Mouse (Mus musculus): ENCODE results near the gene Ccin. TPM values are rescaled to one million over a fixed set of nuclear protein-coding genes. Genes with fewer than 3 reads are reported as not detected.

The Ccin gene
- total and polyA plus RNA-seq, 3 experiments: 0.04 TPM; not detected in 2

DNA sequence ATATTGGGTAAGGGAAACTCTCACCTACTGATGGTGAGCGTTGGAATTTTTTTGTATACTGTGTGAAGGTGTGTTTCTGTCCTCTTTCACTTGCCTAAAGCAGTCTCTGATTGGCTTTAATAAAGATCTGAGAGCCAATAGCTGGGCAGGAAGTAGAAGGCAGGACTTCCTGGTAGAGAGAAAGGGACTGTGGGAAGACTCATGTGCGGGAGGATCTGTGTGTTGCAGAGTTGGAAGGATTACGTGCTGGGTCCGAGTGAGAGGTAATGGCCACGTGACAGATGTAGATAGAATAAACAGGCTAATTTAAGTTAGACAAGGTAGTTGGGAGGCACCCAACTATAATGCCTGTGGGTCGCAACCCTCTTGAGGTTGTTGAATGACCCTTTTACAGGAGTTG is 20.3 kb downstream of the Ccin start:
- peak overlapping the region; percentile 97 for H3K27ac ChIP-seq (ENCODE audit: control insufficient read depth, low read depth, low read length)

DNA sequence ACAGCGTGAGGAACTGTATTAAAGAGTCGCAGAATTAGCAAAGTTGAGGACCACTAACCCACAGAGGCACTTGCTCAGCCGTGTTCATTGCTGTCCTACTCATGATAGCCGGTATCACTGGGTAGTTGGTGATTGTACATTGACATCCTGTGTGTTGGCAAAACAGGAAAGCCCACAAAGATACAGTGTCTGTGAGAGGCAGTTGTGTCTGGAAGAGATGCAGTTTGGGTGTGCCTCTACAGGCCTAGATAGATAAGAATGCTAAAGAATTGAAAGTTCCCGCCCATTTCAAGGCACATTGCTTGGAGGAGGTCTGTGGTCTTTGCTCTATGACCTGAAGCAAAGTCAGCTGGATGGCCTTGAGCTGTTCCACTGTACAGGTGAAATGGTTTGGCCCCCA is 20.8 kb downstream of the Ccin start, which contains the start of gene Clta:
Gene Clta (plus strand): TSS at position 327 of the 400 bp plus-strand sequence.
- H3K79me2 ChIP-seq (ENCODE audit: control insufficient read depth, insufficient read depth, low read length, poor library complexity): peaks cover 3% of the 10 kb centered on the region; the same call in 1 of the 2 replicates
- peak within 1 kb of the TSS; percentile 21 to 43 for H3K4me3 ChIP-seq (ENCODE audit: control insufficient read depth in 1 of 2, insufficient read depth in 1 of 2, low read depth in 2 of 2, low read length in 2 of 2)
- TF ChIP-seq E2F4 (IDR thresholded peaks at IDR 0.05; ENCODE audit: borderline replicate concordance, low read depth, low read length) (no peak), ETS1 (IDR thresholded peaks at IDR 0.05; ENCODE audit: low read depth, low read length) (peak; percentile 86), TCF12 (IDR thresholded peaks at IDR 0.05; ENCODE audit: low read depth, low read length) (peak; percentile 89), EP300 (IDR thresholded peaks at IDR 0.05; ENCODE audit: low read depth in 1 of 2, low read length in 2 of 2) (peak; percentile 74 to 97), JUND (IDR thresholded peaks at IDR 0.05; ENCODE audit: low read depth, low read length) (no peak), RAD21 (IDR thresholded peaks at IDR 0.05; ENCODE audit: low read depth, low read length) (no peak), MAX (IDR thresholded peaks at IDR 0.05; ENCODE audit: low read length) (peak; percentile 71), RCOR1 (IDR thresholded peaks at IDR 0.05; ENCODE audit: low read depth, low read length) (no peak), MYB (IDR thresholded peaks at IDR 0.05; ENCODE audit: low read depth, low read length) (peak; percentile 80), SIN3A (IDR thresholded peaks at IDR 0.05; ENCODE audit: low read length) (peak; percentile 73), GATA1 (IDR thresholded peaks at IDR 0.05; ENCODE audit: low read depth, low read length) (peak; percentile 98), POLR2A (IDR thresholded peaks at IDR 0.05; ENCODE audit: control insufficient read depth in 1 of 2, insufficient read depth in 1 of 2, low read depth in 1 of 2, low read length in 2 of 2, poor library complexity in 1 of 2) (peak; percentile 35 to 76; a peak in 3 of 4 replicates), TAL1 (IDR thresholded peaks at IDR 0.05; ENCODE audit: low read length) (peak; percentile 90), TBP (IDR thresholded peaks at IDR 0.05; ENCODE audit: low read depth, low read length) (peak; percentile 85)
- peaks cover 0 to 8% of the 10 kb centered on the region in 2 experiments; a peak in 2 of 4 replicates for H3K4me1 ChIP-seq (ENCODE audit: control insufficient read depth in 1 of 2, insufficient read depth in 2 of 2, low read length in 2 of 2)
- peak within 1 kb of the TSS; percentile 65 for H3K9ac ChIP-seq (ENCODE audit: control insufficient read depth, low read depth, low read length, poor library complexity, severe bottlenecking)
- H3K27ac ChIP-seq (ENCODE audit: control insufficient read depth, low read depth, low read length): peak within 1 kb of the TSS; percentile 97
- no peaks in the 10 kb centered on the region for H3K27me3 ChIP-seq (ENCODE audit: control insufficient read depth in 1 of 2, insufficient read depth in 2 of 2, low read length in 2 of 2)
- DNase-seq (ENCODE audit: low read depth, low spot score): peak; percentile 95
- no peaks in the 10 kb centered on the region for H3K9me3 ChIP-seq (replicated peaks; ENCODE audit: insufficient read depth, low read length)
- H3K36me3 ChIP-seq (ENCODE audit: control insufficient read depth in 1 of 2, insufficient read depth in 2 of 2, low read length in 2 of 2): peaks cover 0 to 10% of the 10 kb centered on the region in 2 experiments; a peak in 2 of 4 replicates

More for the DNA sequence above, 20.3 kb downstream of the Ccin start:
- H3K9me3 ChIP-seq (replicated peaks; ENCODE audit: insufficient read depth, low read length): no peaks in the 10 kb centered on the region
- peaks cover 3% of the 10 kb centered on the region; the same call in 1 of the 2 replicates for H3K79me2 ChIP-seq (ENCODE audit: control insufficient read depth, insufficient read depth, low read length, poor library complexity)
- TF ChIP-seq CTCF (IDR thresholded peaks at IDR 0.05 in 2 of 3, conservative IDR thresholded peaks at IDR 0.05 in 1 of 3; ENCODE audit: control insufficient read depth in 1 of 3, insufficient read depth in 1 of 3, low read depth in 2 of 3, low read length in 3 of 3, poor library complexity in 1 of 3, severe bottlenecking in 1 of 3) (no peak), UBTF (IDR thresholded peaks at IDR 0.05; ENCODE audit: borderline replicate concordance, insufficient read depth, low read depth, low read length) (no peak), MAX (IDR thresholded peaks at IDR 0.05; ENCODE audit: low read length) (peak; percentile 88), CHD2 (IDR thresholded peaks at IDR 0.05; ENCODE audit: low read length) (no peak), MXI1 (IDR thresholded peaks at IDR 0.05; ENCODE audit: low read depth, low read length) (peak; percentile 85), TBP (IDR thresholded peaks at IDR 0.05; ENCODE audit: low read depth, low read length) (peak; percentile 78), HCFC1 (IDR thresholded peaks at IDR 0.05; ENCODE audit: low read depth, low read length) (peak; percentile 61; the same call in 1 of the 2 replicates), SIN3A (IDR thresholded peaks at IDR 0.05; ENCODE audit: low read length) (no peak), USF1 (IDR thresholded peaks at IDR 0.05; ENCODE audit: low read depth, low read length) (peak; percentile 91), ELF1 (IDR thresholded peaks at IDR 0.05; ENCODE audit: low read depth, low read length) (peak; percentile 54; the same call in 1 of the 2 replicates), SMC3 (IDR thresholded peaks at IDR 0.05; ENCODE audit: low read depth, low read length) (no peak), ZNF384 (IDR thresholded peaks at IDR 0.05; ENCODE audit: low read depth, low read length) (no peak), TCF12 (IDR thresholded peaks at IDR 0.05; ENCODE audit: low read depth, low read length) (no peak), NELFE (IDR thresholded peaks at IDR 0.05; ENCODE audit: low read depth, low read length) (peak; percentile 64), USF2 (IDR thresholded peaks at IDR 0.05; ENCODE audit: borderline replicate concordance in 1 of 2, insufficient read depth in 1 of 2, low read depth in 1 of 2, low read length in 2 of 2) (0 out of 4 replicates have a peak, but pooled peaks of 1 of the 2 experiments have one; percentile 48), POLR2A (IDR thresholded peaks at IDR 0.05; ENCODE audit: control insufficient read depth in 1 of 2, insufficient read depth in 1 of 2, low read depth in 1 of 2, low read length in 2 of 2, poor library complexity in 1 of 2) (peak in 1 of 2 experiments; percentile 72; a peak in 2 of 4 replicates)
- no peaks in the 10 kb centered on the region for H3K27me3 ChIP-seq (ENCODE audit: control insufficient read depth in 1 of 2, insufficient read depth in 2 of 2, low read length in 2 of 2)
- H3K4me3 ChIP-seq (ENCODE audit: control insufficient read depth in 1 of 2, insufficient read depth in 1 of 2, low read depth in 2 of 2, low read length in 2 of 2): peak overlapping the region; percentile 21 to 43
- H3K4me1 ChIP-seq (ENCODE audit: control insufficient read depth in 1 of 2, insufficient read depth in 2 of 2, low read length in 2 of 2): peaks cover 0 to 8% of the 10 kb centered on the region in 2 experiments; a peak in 2 of 4 replicates
- H3K9ac ChIP-seq (ENCODE audit: control insufficient read depth, low read depth, low read length, poor library complexity, severe bottlenecking): peak overlapping the region; percentile 65
- DNase-seq (ENCODE audit: low read depth, low spot score): peak; percentile 91
- peaks cover 0 to 10% of the 10 kb centered on the region in 2 experiments; a peak in 2 of 4 replicates for H3K36me3 ChIP-seq (ENCODE audit: control insufficient read depth in 1 of 2, insufficient read depth in 2 of 2, low read length in 2 of 2)
